Mouse (Mus musculus): ENCODE measurements around the gene Arsg.

GRCm38 (mm10) chr11:109578536-109578935, 105.4 kb downstream of the Arsg start:
- TF ChIP-seq MAX (IDR thresholded peaks at IDR 0.05): no peak
- TF ChIP-seq CTCF (IDR thresholded peaks at IDR 0.05; ENCODE audit: control insufficient read depth, insufficient read depth, insufficient read length): no peak
- TF ChIP-seq USF1 (IDR thresholded peaks at IDR 0.05; ENCODE audit: low read depth): no peak
- TF ChIP-seq MYOG (IDR thresholded peaks at IDR 0.05; ENCODE audit: control insufficient read depth, extremely low read depth, insufficient read length): no peak
